Mouse (Mus musculus) T-helper 17 cell (primary cell): ENCODE results near the gene Rabl6.

ENCODE experiments used
- in situ Hi-C, 2 experiments: fragments of 300-600 bp; cut with MboI, MseI; formaldehyde crosslinking; loops; 1 replicate in 1 of 2; 2 replicates in 1 of 2; pipeline ENCODE4 v1.15.1; 2025; ENCODE audit warnings: high pct_unique_total_duplicates in 2 of 2

Gene Rabl6

DNA sequence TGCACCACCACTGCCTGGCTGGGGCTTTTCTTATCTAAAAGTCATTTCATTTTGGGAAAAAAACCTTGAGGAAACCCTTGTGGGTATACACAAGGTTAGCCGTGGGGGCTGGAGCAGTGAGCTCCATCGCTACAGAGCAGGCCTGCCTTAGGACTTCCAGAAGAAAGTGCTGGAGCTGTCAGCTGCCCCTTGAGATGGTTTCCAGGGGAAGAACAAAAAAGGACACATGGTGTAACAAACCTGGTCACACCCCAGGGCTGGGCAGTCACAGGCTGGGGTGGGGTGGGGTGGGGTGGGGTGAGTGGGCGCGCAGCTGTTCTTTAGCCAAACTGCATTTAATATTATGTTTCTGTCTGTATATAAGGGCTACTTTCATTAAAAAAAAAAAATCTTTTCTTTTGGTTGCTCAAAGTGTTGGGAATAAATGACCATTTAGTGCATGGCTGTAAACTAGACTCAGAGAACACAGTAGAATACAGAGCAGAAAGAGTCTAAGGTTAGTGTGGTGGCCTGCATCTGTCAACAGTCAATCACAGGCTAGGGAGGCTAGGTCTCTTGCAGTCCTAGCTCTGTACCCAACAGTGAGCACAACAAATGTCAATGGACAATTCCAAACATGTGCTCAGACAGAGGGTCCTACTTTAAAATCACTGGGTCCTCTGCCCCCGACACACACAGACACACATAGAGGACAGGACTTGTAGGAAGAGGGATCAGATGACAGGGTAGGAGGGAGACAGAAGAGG lies 11.4 kb downstream of the Rabl6 start:
- in situ Hi-C loops: no loop called here

- in situ Hi-C loops: no loop called here
Measured at GRCm38 (mm10) chr2:25591863-25592262, 16.5 kb downstream of the Rabl6 start.

- in situ Hi-C loops: no loop called here
Measured at GRCm38 (mm10) chr2:25588227-25588907, 20.0 kb downstream of the Rabl6 start.

- in situ Hi-C loops: no loop called here
Measured at GRCm38 (mm10) chr2:25587290-25587689, 21.0 kb downstream of the Rabl6 start.

DNA sequence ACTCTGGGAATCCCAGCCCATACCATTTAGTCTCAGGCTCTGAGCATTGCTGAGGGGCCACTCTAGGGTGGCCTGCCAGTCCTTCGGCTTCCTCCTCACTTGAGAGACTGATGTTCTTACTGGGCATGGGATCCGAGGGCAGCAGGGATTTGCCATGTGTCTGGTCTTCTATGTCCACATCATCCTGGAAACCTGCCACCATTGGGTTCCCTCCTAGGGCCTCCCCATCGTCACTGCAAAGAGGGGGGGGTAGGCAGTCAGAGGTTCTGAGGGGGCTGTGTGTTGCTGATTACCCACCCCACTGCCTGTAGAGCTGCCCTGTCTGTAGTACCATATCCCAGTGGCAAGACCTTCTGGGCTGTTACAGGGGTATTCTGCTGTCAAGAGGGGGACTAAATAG lies 22.7 kb downstream of the Rabl6 start:
- in situ Hi-C loops: no loop called here

- in situ Hi-C loops: no loop called here
Measured at GRCm38 (mm10) chr2:25584856-25585255, 23.5 kb downstream of the Rabl6 start.

- in situ Hi-C loops: no loop called here
Measured at GRCm38 (mm10) chr2:25584152-25584551, 24.2 kb downstream of the Rabl6 start.

DNA sequence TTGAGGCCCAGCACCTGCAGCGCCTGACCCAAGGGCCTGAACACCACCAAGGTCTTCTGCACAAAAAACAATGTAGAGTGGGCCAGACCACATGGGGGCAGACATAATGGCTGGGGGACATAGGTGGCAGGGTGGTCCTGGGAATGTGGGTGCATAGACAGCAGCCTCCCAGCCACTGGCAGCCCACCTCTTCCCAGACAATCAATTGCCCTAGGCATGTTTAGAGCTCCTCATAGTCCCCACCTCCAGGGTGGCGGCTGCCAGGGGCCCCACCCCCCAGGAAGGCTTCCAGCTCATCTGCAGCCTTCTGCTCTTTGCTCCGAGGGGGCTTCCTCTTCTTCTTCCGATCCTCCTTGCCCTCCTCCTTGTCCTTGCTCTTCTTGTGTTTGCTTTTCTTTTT lies 24.8 kb downstream of the Rabl6 start:
- in situ Hi-C loops: no loop called here

DNA sequence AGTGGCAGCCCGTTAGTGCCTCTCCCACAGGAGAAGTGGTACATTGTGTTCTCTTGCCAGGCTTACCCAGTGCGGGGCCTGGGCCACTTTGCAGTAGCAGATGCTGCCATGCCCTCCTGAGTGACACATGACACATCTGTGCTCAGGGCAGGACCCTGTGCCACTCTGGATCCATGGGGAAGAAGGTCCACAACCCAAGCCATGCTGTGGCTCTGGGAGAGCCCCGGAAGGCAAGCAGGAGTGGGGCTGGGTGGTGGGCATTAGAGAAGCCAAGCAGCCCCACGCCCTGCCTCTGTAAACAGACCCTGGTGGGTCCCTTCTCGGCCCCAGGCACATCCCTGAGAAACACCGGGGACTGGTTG lies 25.2 kb downstream of the Rabl6 start:
- in situ Hi-C loops: no loop called here

DNA sequence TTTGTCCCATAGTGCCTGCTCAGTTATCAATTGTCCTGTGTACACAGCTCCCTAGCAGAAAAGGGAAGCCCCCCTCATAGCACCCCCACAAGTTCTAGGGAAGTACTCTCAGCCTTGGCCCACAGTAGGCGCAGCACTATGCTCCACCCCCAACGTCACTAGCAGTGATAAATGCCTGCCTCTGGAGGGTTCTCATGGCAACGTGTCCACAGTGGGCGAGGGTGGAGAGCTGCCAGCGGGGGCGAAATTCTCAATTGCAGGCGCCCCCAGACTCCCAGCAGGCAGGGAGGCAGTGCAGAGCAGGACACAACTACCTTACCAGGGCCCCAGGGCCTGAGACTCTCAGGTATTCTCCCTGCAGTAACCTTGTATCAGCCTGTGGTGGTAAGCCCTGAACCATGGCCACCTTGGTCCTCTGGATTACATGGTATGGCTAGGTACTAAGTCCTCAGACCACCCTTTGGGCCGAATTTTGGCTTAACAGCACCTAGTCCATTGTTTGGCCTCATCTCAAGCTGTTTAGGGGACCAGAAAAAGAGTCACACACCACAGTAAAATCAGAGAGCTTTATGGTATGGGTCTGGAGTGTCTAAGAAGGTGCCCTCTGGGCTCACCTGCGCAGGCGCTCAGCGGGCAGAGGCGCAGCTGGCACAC lies 25.7 kb downstream of the Rabl6 start:
- in situ Hi-C loops: no loop called here

- in situ Hi-C loops: no loop called here
Measured at GRCm38 (mm10) chr2:25581901-25582301, 26.4 kb downstream of the Rabl6 start.

- in situ Hi-C loops: no loop called here
Measured at GRCm38 (mm10) chr2:25581294-25581864, 26.9 kb downstream of the Rabl6 start, which contains the start of gene Ajm1. Gene Ajm1, minus strand, starts transcription at chr2:25581757.

DNA sequence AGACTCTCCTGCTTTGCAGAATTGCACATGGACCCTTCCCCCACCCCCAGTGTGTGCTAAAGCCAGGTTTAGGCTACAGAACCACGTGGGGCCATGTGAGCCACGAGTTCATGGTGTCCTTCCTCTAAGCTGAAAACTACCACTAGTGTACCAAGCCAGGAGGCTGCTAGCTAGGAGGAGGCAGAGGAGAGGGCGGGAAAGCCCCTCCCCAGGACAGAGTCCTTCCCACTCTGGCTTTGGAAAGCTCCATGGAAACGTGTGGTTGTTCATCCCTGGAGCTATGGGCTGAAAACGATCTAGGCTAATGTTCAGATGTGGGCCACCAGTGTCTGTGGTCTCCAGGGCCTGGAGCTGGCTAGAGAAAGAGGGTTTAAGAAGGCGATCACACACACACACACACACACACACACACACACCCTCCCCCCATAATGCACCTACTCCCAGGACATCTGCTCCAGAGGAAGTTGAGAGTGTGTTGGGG lies 27.7 kb downstream of the Rabl6 start:
- in situ Hi-C loops: no loop called here

DNA sequence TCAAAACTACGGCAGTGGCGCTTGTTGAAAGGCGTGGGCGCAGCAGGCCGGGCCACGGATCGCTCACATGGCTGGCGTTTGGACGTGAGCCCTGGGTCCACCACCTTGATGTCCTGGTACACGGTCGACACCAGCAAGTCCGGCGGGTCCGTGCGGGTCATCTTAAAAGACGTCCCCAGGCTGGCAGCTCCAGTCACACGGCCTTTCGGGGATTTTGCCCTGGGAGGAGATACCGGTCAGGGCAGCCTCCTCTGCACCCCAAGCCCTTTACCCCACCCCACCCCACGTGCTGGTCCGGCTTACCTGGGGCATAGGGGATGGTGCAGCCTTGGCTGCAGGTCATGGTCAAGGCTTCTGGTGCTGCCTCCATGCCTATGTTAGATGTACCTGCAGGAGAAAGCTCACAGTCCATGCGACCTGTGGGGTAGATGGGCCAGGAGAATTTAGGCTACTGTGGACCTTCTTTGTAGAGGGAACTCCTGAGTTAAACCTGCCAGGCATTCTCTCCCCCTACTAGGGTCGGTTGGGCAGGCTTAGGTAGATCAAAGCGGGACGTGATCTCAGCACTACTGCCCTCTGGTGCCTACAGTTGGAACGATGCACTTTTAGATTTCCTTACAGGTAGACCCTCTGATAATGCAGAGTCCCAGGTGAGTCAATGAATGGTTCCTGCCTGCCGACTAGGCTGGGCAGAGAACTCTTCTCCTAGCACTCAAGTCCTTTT lies 28.4 kb downstream of the Rabl6 start:
- in situ Hi-C loops: loop anchor here in 1 of 2 experiments (5.0 kb wide), 1 partner anchor 78 kb away; the partner anchor contains the start of genes C8g and Fbxw5

DNA sequence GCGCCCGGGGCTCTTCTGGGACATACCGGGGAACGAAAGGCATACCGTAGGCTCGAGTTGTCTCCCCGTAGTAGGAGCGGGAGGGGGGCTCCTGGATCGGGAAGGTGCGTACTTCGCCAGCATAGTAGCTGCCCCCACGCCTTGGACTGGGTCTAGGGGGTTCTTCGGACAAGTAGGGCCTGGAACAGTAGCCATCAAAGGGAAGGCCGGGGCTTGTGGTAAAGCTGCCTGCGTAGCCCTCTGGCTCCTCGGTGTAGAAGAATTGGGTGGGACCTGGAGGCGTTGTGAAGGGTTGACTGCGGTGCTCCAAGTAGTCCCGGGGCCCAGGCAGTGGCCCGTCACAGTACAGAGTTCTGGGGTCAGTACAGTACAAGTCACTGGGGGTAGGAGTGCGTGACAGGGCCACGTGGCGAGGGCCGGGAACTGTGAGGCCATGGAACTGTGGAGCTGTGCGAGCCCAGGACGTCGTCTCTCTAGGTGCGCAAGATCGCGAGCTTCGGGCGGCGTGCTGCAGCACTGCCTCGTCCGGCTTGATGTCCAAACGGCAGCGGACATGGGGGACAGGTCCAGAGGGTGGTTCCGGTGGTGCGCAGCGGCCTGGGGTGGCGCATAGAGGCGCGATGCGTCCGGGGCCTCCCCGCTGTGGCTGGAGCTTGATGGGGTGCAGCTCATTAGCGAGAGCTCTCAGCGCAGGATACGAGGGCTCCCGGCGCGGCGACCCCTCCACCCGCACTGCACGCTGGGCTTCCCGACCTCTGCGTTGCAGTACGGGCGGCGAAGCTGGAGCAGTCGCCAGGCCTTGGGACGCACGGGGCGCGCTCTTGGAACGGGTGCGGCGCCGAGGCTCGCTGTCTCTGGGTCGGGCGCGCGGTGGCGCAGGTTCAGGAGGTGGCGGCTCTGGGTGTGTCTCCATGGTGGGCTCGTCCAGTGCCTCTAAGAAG lies 29.3 kb downstream of the Rabl6 start:
- in situ Hi-C loops: loop anchor here in 1 of 2 experiments (5.0 kb wide), 1 partner anchor 77 kb away; the partner anchor contains the start of genes C8g and Fbxw5

- in situ Hi-C loops: loop anchor here in 1 of 2 experiments (5.0 kb wide), 1 partner anchor 76 kb away; the partner anchor contains the start of genes C8g and Fbxw5
Measured at GRCm38 (mm10) chr2:25577951-25578795, 30.1 kb downstream of the Rabl6 start.

DNA sequence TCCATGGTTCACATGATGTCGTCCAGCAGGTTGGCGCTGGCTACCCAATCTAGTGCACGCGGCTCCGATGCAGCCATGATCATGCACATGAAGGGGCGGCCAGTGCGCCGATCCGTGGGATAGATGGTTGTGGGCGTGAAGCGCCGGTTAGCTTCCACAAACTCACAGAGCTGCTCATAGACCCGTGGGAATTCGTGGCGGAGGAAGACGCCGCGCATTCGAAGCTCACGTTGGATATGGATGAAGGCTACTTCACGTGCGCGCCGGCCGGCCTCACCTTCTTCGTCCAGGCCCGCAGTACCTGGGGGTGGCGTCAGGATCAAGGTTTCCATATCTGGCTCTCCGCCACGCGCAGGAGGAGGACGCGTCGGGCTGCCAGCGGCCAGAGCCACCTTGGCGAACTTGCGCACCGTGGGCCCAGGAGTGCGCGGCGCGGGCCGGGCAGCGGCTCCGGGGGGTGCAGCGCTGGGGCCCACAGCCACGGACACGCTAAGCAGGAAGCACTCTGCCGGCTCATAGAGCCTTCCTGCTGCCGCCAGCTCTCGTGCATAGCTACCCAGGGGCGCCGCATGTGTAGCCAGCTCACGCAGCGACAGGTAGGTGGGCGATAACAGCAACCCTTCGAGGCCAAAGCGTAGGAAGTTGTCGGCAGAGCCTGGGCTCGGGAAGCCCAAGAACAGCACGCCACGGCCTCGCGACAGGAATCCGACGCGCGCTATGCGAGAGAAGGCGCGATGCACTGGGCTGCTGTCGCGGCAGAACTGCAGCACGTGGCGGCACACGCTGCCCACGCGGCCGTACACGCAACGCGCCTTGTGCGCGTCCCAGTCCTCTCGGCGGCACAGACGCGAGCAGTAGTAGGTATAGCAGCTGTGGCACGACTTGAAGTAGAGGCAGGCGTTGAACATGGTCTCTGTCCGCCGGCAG lies 31.1 kb downstream of the Rabl6 start:
- in situ Hi-C loops: loop anchor here in 1 of 2 experiments (5.0 kb wide), 1 partner anchor 75 kb away; the partner anchor contains the start of genes C8g and Fbxw5
